In the genomic region with DNA sequence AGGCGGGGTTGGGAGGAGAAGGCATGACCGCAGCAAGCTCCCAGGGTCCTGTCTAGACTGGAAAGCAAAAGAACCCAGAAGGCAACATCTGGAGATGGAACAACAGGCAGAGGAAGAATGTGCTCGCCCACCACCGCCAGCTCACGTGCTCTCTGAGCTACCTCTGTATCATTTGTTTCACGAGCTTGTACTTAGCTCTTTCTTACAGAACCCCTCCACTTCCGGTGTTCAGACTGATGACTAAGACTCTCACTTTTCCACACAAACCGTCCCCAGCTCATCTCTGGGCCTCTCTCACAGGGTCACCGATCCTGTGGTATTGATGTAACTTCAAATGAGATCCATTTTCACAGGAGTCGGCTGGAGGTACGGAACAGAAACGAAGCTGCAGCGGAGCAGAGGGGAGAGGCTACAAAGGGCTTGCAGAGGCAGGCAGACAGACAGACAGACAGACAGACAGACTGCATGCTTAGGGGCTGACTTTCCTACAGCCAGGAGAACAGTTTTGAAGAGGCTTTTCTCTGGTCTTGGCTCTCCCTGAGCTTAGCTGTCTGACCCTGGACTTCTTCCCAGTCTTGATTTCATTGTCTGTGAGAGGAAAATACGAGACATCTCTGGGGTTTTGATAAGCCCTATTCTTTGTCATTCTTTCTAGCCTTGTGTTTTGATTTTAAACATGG, we compare ENCODE assay signal across 10 mouse cellular contexts. TPM values are rescaled to one million over a fixed set of nuclear protein-coding genes. Genes with fewer than 3 reads are reported as not detected.
DNase-seq lines count a peak whose midpoint lies in the region; ATAC-seq and TF ChIP-seq lines count a peak whose summit lies in the region.
"Had no signal": no experiment of that assay in that cellular context is flagged by ENCODE, and none has a peak within 500 bp of the region (broad histone marks: within the 10 kb centered on the region; RNA-seq: fewer than 3 reads in every experiment).

No protein-coding gene starts in this region.

- peak; percentile 20 for DNase-seq in gastrocnemius, adult 2 months
- DNase-seq in gastrocnemius, postnatal 36 days = no peak
- DNase-seq in 416B (ENCODE audit: low read depth) (peak; percentile 50), adipocyte (ENCODE audit: low spot score) (peak; percentile 51), MN1 (ENCODE audit: low spot score) (no peak)
- DNase-seq in frontal cortex, postnatal 14 days (ENCODE audit: low spot score in 2 of 2) = no peak
- DNase-seq in thymus, adult 2 months = no peak
- DNase-seq: right cerebral cortex, postnatal 14 days had no signal

- no peaks in the 10 kb centered on the region for H3K36me3 ChIP-seq in heart, embryonic 16.5 days (ENCODE audit: control insufficient read depth, insufficient read depth)
- no peaks in the 10 kb centered on the region for H3K36me3 ChIP-seq in thymus, adult 2 months (ENCODE audit: control insufficient read depth, insufficient read depth, low read length)
- H3K36me3 ChIP-seq: limb, embryonic 15.5 days had no signal

- ATAC-seq in heart, embryonic 16.5 days (replicated peaks; ENCODE audit: extremely low read depth, insufficient read depth, low FRiP score) = no peak

- H3K4me2 ChIP-seq in heart, embryonic 16.5 days (ENCODE audit: low read depth, low read length) = no peak overlapping the region
- H3K4me2 ChIP-seq: limb, embryonic 15.5 days had no signal

- no peaks in the 10 kb centered on the region for H3K27me3 ChIP-seq in heart, embryonic 16.5 days (ENCODE audit: control insufficient read depth, insufficient read depth, low read length)
- no peaks in the 10 kb centered on the region; the same call in 1 of the 2 replicates for H3K27me3 ChIP-seq in thymus, adult 2 months (ENCODE audit: control insufficient read depth, insufficient read depth, low read length)
- H3K27me3 ChIP-seq: limb, embryonic 15.5 days had no signal

- TF ChIP-seq CTCF in gastrocnemius, adult 2 months (IDR thresholded peaks at IDR 0.05) = no peak
- no peak for TF ChIP-seq CTCF in thymus, adult 2 months (IDR thresholded peaks at IDR 0.05; ENCODE audit: borderline replicate concordance, control insufficient read depth, extremely low read depth, insufficient read depth, low read length, poor library complexity)

- TF ChIP-seq POLR2A in thymus, adult 2 months (IDR thresholded peaks at IDR 0.05; ENCODE audit: control insufficient read depth, extremely low read depth, insufficient read depth, low read length, poor library complexity) = no peak

- H3K4me1 ChIP-seq in heart, embryonic 16.5 days (ENCODE audit: control insufficient read depth, insufficient read depth, low read length) = peaks cover 50% of the 10 kb centered on the region
- no peaks in the 10 kb centered on the region for H3K4me1 ChIP-seq in thymus, adult 2 months (replicated peaks; ENCODE audit: control insufficient read depth, insufficient read depth, low read length)

- intact Hi-C loops in gastrocnemius, adult 2 months (cut with DNase I) = loop anchor here (5.0 kb wide), 1 partner anchor 125 kb away; no protein-coding TSS in a partner anchor
- intact Hi-C loops in gastrocnemius, postnatal 36 days (cut with DNase I) = no loop called here

- peak overlapping the region; percentile 21 for H3K4me3 ChIP-seq in gastrocnemius, adult 2 months
- no peak overlapping the region for H3K4me3 ChIP-seq in heart, embryonic 16.5 days (ENCODE audit: low read length)
- H3K4me3 ChIP-seq in thymus, adult 2 months (ENCODE audit: control insufficient read depth, insufficient read depth, low read length) = no peak overlapping the region
- H3K4me3 ChIP-seq: limb, embryonic 15.5 days had no signal

- peak overlapping the region; percentile 68 for H3K27ac ChIP-seq in gastrocnemius, adult 2 months
- peak overlapping the region; percentile 47 for H3K27ac ChIP-seq in heart, embryonic 16.5 days (ENCODE audit: low read length)
- no peak overlapping the region for H3K27ac ChIP-seq in thymus, adult 2 months (ENCODE audit: control insufficient read depth, insufficient read depth, low read length)
- H3K27ac ChIP-seq: limb, embryonic 15.5 days had no signal

- H3K9ac ChIP-seq in heart, embryonic 16.5 days (ENCODE audit: low read length) = no peak overlapping the region
- H3K9ac ChIP-seq: limb, embryonic 15.5 days had no signal

- H3K9me3 ChIP-seq in heart, embryonic 16.5 days (replicated peaks; ENCODE audit: control insufficient read depth, low read length) = no peaks in the 10 kb centered on the region
- H3K9me3 ChIP-seq: limb, embryonic 15.5 days had no signal

- 55% methylated on average over 14 of the region's 14 CpGs for WGBS in heart, embryonic 16.5 days
- 89% methylated on average over 14 of the region's 14 CpGs for WGBS in thymus, adult 2 months

RNA-seq across cellular contexts. Expression of a gene that starts 33.2 kb away (rescaled TPM):
- total RNA-seq in gastrocnemius, adult 2 months (2021) = 100 to 1,000 TPM; 191 to 246 TPM
- total RNA-seq in gastrocnemius, postnatal 36 days (2021) = 100 to 1,000 TPM; 178 to 186 TPM
- polyA plus RNA-seq in heart, embryonic 16.5 days (2015; fragmentation: Nextera tagmentation; extraction: Ambion mirVana) = 86.9 and 106 TPM in 2 replicates
- 58.1 and 80.2 TPM in 2 replicates for polyA plus RNA-seq in thymus, adult 2 months (2012; rRNA removed)

Comparison
In these comparisons a context has a peak if more than half of its experiments do, and no peak if none do; other contexts are left out.
1. DNase-seq: peak in gastrocnemius, adult 2 months (single experiment), 416B (single experiment) and adipocyte (single experiment); none in gastrocnemius, postnatal 36 days (0 of 2), MN1 (single experiment), frontal cortex, postnatal 14 days (0 of 2) and thymus, adult 2 months (single experiment).